Mouse (Mus musculus): ENCODE measurements around the gene Ncor1. TPM values are rescaled to one million over a fixed set of nuclear protein-coding genes. Genes with fewer than 3 reads are reported as not detected.
"Not testable (repeated sequence)": the region's sequence is repeated elsewhere in the genome, so short reads cannot be mapped to it uniquely, and the experiment has no call there.

Ncor1 gene
- total RNA-seq (2015; ENCODE audit: low replicate concordance) (222 and 243 TPM in 2 replicates), total RNA-seq (2017; ENCODE audit: low replicate concordance) (252 and 266 TPM in 2 replicates)

DNA sequence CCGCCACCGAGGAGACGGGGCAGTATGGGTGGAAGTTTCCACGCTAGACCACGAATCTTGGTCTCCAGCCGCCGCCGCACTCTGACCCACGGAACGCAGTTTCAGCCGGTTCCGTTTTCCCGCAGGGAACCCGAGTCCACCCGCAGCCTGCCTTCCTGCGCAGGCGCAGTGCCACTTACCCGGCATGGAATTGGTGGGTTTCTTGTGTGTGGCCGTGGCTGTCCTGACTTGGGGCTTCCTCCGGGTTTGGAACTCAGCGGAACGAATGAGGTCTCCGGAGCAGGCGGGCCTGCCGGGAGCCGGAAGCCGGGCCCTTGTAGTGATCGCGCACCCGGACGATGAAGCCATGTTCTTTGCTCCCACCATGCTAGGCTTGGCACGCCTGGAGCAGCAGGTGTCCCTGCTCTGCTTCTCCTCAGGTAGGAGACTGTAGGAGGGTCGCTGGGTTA, at the start of gene Ncor1, which contains the start of gene Pigl:
Gene Ncor1, minus strand, starts transcription at position 266 of the 449 bp plus-strand sequence.
Gene Pigl, plus strand, starts transcription at position 185 of the 449 bp plus-strand sequence.
- peak; percentile 64 for ATAC-seq (replicated peaks; ENCODE audit: low FRiP score, poor library complexity, severe bottlenecking)

DNA sequence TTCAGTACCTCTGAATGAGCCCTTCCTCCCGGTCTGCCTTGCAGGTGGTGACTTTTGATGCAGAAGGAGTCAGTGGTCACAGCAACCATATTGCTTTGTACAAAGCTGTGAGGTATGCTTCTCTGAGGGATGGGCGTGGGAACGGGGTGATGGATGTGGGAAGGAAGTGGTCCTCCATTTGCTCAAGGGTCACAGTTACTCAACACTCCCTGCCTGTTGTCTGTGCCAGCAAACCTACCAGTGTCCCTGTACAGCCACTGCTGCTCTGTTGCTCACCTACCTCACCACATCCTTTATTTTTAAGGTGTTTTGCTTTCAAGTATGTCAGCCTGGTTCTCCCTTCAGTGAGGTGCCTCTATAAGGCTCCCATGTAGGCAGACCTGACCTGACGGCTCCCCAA, 49.3 kb upstream of the Ncor1 start:
- no peak for ATAC-seq (replicated peaks; ENCODE audit: low FRiP score, poor library complexity, severe bottlenecking)

DNA sequence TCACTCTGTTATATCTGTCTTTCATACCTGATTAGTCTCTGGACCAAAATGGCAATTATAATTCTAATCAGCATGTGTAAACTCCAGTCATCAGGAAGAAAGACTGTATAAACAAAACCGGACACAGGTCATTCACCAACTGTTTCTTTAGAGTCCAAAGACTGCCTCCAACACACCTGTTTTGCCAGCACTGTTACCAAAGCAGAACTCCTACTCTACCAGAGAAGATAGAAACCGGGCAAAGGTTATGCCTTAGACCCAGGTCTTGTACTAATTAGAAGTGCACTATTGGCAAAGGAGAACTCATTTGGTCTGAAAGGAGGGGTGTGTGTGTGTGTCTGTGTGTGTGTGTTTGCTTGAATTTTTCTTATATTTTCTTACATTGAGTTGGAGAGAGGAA, 42.2 kb upstream of the Ncor1 start:
- no peak for ATAC-seq (replicated peaks; ENCODE audit: low FRiP score, poor library complexity, severe bottlenecking)

DNA sequence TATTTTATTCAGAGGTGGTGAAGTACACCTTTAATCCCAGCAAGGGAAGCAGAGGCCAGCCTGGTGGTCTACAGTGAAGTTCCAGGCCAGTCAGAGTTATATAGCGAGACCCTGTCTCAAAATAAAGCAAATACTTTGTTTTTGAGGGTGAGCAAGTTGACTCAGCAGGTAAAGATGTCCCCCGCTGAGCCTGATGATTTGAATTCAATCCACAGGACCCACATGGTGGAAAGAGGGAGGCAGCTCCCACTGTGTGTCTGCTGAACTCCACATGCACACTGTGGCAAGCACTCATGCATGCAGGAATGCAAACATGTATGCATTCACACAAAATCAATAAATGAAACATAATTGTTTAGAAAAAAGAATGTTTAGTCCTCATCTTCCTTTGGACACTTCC, 40.5 kb upstream of the Ncor1 start:
- ATAC-seq (replicated peaks; ENCODE audit: low FRiP score, poor library complexity, severe bottlenecking): no peak

DNA sequence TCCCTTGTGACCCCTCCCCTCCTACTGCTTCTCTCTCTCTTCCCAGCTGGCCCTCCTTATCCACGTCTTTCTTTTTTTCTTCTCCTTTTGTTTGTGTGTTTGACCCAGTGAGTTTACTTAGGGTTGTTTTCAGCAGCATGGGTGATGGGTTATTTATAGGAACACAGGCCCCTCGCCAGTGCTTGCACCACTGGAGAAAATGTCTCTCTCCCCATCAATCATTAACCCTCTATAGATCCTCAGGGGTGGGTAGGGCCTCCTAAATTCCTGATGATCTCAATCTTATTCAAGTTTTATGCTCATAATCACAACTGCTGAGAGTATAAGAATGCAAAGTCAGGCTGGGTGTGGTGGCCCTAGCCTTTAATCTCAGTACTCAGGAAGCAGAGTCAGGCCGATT, 38.8 kb upstream of the Ncor1 start:
- no peak for ATAC-seq (replicated peaks; ENCODE audit: low FRiP score, poor library complexity, severe bottlenecking)

DNA sequence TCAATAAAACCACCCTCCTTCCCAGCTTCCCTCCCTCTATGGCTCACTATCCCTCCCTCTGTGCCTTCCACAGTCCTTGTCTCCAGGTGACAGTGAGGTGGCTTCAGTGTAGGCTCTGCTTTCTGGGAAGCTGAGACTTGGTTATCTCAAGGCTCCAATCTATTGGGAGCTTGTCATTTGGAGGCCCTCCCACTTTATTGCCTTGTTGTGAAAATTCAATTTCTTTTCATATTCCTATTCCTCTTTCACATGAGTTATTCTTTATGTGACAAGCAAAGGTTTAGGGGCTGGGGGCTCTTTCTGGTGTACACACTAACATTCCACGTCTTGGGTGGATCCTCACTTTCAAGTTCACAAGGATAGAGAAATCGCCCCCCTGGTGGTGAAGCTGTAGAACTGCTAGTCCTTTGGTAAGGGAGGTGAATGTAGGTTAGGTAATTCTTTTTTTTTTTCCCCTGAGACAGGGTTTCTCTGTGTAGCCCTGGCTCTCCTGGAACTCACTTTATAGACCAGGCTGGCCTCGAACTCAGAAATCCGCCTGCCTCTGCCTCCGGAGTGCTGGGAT, 37.9 kb upstream of the Ncor1 start:
- ATAC-seq (replicated peaks; ENCODE audit: low FRiP score, poor library complexity, severe bottlenecking): peak; percentile 80

DNA sequence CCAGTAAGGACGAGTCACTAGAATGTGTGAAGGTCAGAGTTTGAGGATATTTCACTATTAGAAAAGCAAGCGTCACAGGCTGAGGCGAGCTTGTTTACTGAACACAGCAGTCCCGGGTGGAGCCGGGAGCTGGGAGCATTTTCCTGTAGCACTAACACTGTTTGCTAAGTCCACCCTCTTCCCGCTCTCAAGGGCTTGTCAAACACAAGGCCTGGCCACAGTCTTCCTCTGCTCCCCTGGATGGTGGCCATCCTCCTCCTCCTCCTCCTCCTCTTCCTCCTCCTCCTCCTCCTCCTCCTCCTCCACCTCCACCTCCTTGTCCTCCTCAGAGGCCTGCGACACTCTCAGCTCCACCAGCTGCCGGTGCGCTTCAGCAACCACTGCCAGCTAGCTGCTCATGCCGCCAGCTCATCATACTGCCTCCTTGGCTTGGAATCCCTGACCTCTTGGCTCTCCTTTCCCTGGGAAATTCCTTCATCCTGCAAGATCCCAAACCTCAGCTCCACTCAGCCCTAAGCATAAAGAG, 37.0 kb upstream of the Ncor1 start:
- no peak for ATAC-seq (replicated peaks; ENCODE audit: low FRiP score, poor library complexity, severe bottlenecking)

DNA sequence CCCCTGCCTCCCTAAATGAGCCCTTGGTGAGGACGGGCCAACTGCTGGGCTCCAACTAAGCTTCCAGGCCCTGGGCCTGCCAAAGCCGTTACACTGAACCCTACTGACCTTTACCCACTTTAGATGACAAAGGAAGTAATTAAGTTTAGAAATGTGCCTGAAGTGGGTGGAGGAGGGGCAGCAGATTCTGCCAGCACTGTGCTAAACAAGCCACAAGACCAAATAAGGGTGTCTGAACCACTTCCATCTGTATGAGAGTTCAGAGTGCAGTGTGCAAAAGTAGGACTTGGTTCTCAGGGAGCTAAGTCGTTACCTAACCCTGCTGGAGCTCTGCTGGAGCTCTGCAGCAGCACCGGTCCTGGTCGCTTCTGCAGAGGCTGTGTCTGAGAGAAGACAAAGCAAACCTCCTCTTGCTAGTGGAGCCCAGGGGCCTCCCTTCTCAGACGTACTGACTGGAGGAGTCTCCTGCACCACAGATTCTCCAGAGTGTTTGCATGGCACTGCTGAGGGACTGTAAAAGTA, 36.5 kb upstream of the Ncor1 start:
- ATAC-seq (replicated peaks; ENCODE audit: low FRiP score, poor library complexity, severe bottlenecking): no peak

DNA sequence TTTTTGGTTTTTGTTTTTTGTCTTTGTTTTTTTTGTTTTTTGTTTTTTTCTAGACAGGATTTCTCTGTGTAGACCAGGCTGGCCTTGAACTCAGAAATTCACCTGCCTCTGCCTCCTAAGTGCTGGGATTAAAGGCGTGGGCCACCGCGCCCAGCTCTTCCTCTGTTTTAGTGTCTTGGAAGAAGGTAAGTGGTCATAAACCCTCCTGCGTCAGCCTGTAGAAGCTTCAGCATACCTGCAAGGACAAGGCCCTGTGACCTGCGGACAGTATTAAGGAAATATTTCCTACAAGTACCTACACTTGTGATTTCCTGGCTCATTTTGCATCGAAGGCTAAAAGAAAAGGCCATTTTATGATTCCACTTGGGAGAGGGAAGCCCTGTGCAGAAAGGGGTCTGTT, 35.4 kb upstream of the Ncor1 start:
- no peak for ATAC-seq (replicated peaks; ENCODE audit: low FRiP score, poor library complexity, severe bottlenecking)

DNA sequence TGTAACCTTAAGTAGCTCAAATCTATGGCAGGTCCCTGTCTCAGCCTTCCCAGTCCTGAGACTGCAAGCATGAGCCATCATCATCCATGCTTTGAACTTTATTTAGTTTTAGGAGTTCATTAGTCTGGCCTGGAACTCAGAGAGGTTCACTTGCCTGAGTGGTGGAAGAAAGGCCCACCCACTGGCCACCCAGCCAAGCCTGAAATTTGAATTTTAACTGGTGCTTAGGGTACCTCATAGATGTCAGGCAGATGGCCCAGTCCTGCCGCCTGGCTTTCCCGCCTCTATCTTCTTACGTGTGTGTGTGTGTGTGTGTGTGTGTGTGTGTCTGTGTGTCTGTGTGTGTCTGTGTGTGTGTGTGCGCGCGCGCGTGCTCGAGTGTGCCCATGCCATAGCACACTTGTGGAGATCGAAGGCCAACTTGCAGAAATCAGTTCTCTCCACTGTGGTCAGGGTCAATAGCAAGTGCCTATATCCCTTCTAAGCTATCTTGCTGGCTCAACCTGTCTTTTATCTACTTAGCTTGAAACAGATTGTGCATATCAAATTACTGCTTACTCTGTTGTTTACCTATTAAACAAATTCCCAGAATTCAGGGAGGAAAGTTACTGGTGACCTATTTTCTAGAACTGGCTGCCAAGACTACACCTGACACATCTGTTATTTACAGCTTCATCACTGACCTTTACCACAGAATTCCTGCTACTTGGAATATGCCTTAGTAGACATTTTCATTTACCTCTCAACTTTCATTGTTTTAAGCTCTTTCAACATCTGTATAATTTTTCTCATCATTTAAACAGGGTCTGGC, 29.4 kb upstream of the Ncor1 start:
- no peak for ATAC-seq (replicated peaks; ENCODE audit: low FRiP score, poor library complexity, severe bottlenecking)

DNA sequence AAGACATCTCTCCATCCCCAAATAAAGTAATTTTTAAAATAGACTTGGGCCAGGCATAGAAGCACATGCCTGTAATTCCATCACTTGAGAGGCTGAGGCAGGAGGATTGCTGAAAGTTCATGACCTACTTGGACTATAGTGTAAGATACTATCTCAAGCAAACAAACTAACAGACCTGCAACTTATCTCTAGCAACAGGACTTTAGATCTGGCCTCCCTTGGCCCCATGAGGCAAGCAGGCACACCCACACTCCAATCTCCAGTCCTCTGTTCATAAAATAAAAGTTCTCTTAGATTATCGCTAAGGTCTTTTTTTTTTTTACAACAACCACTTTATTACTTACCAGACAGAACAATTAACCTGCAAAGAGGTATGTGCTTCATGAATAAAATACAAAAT, 28.6 kb upstream of the Ncor1 start:
- ATAC-seq (replicated peaks; ENCODE audit: low FRiP score, poor library complexity, severe bottlenecking): no peak

DNA sequence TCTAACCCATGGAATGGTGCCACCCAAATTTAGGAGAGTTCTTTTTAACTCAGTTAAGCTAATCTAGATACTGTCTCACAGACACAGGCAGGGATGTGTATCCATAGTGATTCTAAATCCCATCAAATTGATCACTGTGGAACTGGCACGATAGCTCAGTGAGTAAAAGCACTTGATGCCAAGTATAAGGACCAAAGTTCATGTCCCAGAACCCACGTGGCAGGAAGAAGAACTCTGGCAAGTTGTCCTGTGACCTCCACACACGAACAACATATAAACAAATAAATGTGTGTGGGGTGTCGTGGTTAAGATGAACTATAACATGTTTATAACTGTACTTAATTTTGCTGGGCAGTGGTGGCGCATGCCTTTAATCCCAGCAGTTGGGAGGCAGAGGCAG, 21.2 kb upstream of the Ncor1 start:
- no peak for ATAC-seq (replicated peaks; ENCODE audit: low FRiP score, poor library complexity, severe bottlenecking)

DNA sequence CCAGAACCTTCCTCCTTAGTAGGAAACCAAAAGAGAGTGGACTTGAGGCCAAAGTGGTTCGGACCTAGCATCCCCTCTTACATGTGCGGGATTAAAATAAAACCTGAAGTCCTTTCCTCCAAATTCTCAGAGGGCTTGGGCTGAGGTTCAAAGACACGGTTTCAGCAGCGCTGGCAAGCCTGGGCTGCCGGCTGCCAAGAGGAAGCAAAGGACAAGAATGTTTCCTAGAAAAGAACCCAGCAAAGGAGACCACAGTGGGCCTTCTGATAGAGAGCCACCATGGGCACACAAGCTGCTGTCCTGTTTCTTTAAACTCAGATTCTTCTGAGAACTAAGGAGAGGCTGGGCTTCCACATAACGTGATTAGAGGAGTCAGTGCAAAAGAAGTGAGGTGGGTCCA, 20.6 kb upstream of the Ncor1 start:
- ATAC-seq (replicated peaks; ENCODE audit: low FRiP score, poor library complexity, severe bottlenecking): no peak

DNA sequence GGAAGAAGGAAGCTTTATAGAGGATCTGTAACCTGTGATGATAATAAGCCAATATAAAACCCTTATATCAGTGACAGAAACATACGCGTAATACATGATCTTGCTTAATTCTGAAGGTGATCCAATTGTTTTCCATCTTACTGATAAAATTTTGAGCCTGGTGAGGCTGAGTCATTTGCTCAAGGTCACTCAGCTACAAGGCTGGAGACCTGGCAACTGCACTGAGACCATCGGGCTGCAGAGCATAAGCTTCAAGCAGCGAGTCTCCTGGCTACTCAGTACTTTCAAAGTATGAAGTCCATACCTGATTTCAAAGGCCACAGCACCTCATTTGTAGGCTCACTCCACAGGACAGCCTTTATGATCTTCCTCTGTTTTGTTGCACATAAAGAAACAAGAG, 17.8 kb upstream of the Ncor1 start:
- no peak for ATAC-seq (replicated peaks; ENCODE audit: low FRiP score, poor library complexity, severe bottlenecking)

DNA sequence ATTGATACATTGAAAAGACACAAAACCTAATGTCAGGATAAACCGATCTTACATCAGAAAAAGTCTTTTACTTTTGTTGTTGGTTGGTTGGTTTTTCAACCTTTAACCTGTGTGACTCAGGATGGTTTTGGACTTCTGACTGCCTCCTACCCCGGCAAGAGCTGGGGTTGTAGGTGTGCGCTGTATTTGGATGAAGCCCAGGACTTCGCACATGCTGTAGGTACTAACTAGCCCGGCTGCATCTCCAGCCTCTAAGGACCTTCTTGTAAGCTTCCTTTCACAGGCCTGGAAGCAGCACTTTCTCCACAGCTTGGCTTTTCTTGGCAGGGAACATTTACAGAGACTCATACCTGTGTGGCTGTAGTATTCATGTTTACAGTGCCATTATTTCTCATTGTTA, 15.2 kb upstream of the Ncor1 start:
- ATAC-seq (replicated peaks; ENCODE audit: low FRiP score, poor library complexity, severe bottlenecking): no peak

DNA sequence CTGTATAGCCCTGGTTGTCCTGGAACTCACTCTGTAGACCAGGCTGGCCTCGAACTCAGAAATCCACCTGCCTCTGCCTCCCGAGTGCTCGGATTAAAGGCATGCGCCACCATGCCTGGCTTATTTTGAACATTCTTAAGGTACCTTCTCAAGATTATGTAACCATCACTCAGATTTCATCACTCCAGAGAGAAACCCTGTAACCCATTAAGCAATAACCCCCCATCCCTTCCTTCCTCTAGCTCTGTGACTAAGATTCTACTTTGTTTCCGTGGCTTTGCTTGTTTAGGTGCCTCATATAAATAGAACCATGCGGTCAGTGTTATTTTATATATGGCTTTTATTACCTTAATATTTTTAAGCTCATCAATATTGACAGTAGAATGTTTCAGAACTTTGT, 12.1 kb upstream of the Ncor1 start:
- ATAC-seq (replicated peaks; ENCODE audit: low FRiP score, poor library complexity, severe bottlenecking): no peak

DNA sequence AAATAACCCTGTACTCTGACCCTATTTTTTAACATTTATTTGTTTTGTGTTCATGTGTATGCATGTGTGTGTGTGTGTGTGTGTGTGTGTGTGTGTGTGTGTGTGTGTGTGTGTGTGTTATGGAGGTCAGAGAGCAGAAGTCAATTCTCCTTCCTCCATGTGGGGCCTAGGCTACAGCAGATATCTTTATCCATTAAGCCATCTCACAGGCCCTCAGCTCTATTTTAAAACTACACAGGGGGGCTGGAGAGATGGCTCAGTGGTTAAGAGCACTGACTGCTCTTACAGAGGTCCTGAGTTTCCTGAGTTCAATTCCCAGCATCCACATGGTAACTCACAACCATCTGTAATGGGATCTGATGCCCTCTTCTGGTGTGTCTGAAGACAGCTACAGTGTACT, 8.9 kb upstream of the Ncor1 start:
- not testable (repeated sequence) for ATAC-seq (replicated peaks; ENCODE audit: low FRiP score, poor library complexity, severe bottlenecking)

DNA sequence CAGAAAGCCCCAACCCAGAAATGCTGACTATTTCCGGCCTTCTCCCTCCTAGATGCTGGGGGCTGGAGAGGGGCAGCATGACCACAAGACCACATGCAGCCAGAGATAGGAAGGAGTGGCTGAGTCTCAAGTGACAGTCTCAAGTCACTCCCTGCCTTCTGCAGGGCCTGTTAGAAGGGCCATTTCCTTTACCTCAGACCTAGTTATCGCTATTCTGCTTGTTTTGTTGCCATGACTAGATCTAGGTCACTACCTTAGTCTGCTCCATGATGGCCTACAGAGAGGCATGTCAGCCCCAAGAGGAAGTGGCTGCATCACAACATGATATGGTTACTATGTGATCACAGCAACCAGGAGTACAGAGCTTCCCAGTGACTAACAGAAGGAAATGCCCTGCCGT, 8.2 kb upstream of the Ncor1 start:
- ATAC-seq (replicated peaks; ENCODE audit: low FRiP score, poor library complexity, severe bottlenecking): no peak

DNA sequence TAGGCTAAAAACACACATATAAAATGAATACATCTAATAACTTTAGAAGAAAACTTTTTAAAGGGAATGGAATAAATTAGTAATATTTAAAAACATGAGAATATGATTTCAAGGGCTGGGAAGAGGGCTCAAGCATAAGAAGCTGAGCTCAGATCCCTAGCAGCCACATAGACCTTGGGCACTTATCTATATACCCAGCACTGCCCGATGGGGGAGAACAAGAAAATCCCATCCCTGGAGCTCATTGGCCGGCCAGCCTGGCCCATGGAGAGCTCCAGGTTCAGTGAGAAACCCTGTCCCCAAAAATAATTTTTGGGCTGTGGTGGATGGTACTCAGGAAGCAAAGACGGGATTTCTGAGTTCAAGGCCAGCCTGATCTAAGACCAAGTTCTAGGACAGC, 7.5 kb upstream of the Ncor1 start:
- no peak for ATAC-seq (replicated peaks; ENCODE audit: low FRiP score, poor library complexity, severe bottlenecking)

DNA sequence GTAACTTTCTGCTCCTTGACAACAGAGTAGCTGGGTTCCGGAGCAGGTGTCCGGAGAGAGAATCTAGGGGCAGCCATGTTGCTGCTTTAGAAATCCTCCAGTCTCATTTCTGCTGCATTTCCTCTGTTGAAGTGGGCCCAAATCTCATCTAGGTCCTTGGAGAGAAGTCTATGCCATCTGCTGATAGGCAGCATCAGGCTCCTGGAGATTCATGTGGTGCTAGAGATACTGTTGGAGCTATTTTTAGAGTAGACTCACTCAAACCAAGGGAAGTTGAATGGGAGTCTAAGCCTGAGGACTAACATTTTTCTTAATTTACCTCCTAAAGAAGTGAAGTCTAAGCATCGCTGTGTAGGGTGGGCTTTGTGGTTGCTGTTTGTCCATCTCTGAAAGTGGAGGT, 6.4 kb upstream of the Ncor1 start:
- peak; percentile 86 for ATAC-seq (replicated peaks; ENCODE audit: low FRiP score, poor library complexity, severe bottlenecking)
